Mouse (Mus musculus): ENCODE measurements at regions not wholly inside any gene's neighbourhood (a gene's known extent, or its start where the extent isn't known, plus 50 kb on each side); places are given as distances from the start of the nearest gene placed in this dataset.

GRCm38 (mm10) chr7:113113266-113113893, 93.9 kb upstream of the Arntl start:
- no peak for DNase-seq (ENCODE audit: low spot score in 2 of 2)

GRCm38 (mm10) chr7:113117599-113117998, 89.7 kb upstream of the Arntl start:
- no peak for DNase-seq (ENCODE audit: low spot score in 2 of 2)

GRCm38 (mm10) chr7:113121911-113122319, 85.3 kb upstream of the Arntl start:
- DNase-seq (ENCODE audit: low spot score in 2 of 2): no peak

- no peak for DNase-seq (ENCODE audit: low spot score in 2 of 2)
Measured at GRCm38 (mm10) chr7:113126010-113126409, 81.3 kb upstream of the Arntl start.

GRCm38 (mm10) chr7:113130552-113130951, 76.7 kb upstream of the Arntl start:
- DNase-seq (ENCODE audit: low spot score in 2 of 2): no peak

GRCm38 (mm10) chr7:113131945-113132538, 75.2 kb upstream of the Arntl start:
- DNase-seq (ENCODE audit: low spot score in 2 of 2): peak in 1 of 2 experiments; percentile 73

- no peak for DNase-seq (ENCODE audit: low spot score in 2 of 2)
Measured at GRCm38 (mm10) chr7:113133891-113134290, 73.4 kb upstream of the Arntl start.

- DNase-seq (ENCODE audit: low spot score in 2 of 2): peak in 1 of 2 experiments; percentile 31
Measured at GRCm38 (mm10) chr7:113140011-113140438, 67.2 kb upstream of the Arntl start.

GRCm38 (mm10) chr7:113141846-113142683, 65.2 kb upstream of the Arntl start:
- DNase-seq (ENCODE audit: low spot score in 2 of 2): no peak

GRCm38 (mm10) chr7:113143552-113143951, 63.7 kb upstream of the Arntl start:
- DNase-seq (ENCODE audit: low spot score in 2 of 2): peak; percentile 60 to 83

- no peak for DNase-seq (ENCODE audit: low spot score in 2 of 2)
Measured at GRCm38 (mm10) chr7:113145046-113145445, 62.2 kb upstream of the Arntl start.

GRCm38 (mm10) chr7:113146108-113146507, 61.2 kb upstream of the Arntl start:
- no peak for DNase-seq (ENCODE audit: low spot score in 2 of 2)

GRCm38 (mm10) chr7:113146526-113146925, 60.7 kb upstream of the Arntl start:
- no peak for DNase-seq (ENCODE audit: low spot score in 2 of 2)

- DNase-seq (ENCODE audit: low spot score in 2 of 2): peak; percentile 68 to 73
Measured at GRCm38 (mm10) chr7:113147391-113148332, 59.6 kb upstream of the Arntl start.

- DNase-seq (ENCODE audit: low spot score in 2 of 2): no peak
Measured at GRCm38 (mm10) chr7:113148700-113149099, 58.6 kb upstream of the Arntl start.

GRCm38 (mm10) chr7:113149966-113150470, 57.2 kb upstream of the Arntl start:
- no peak for DNase-seq (ENCODE audit: low spot score in 2 of 2)

GRCm38 (mm10) chr7:113150789-113151188, 56.5 kb upstream of the Arntl start:
- peak; percentile 44 to 51 for DNase-seq (ENCODE audit: low spot score in 2 of 2)

- DNase-seq (ENCODE audit: low spot score in 2 of 2): peak; percentile 52 to 54
Measured at GRCm38 (mm10) chr7:113151499-113151898, 55.8 kb upstream of the Arntl start.

- no peak for DNase-seq (ENCODE audit: low spot score in 2 of 2)
Measured at GRCm38 (mm10) chr7:113153386-113153785, 53.9 kb upstream of the Arntl start.

GRCm38 (mm10) chr7:113154066-113154465, 53.2 kb upstream of the Arntl start:
- DNase-seq (ENCODE audit: low spot score in 2 of 2): no peak

GRCm38 (mm10) chr7:113156366-113156765, 50.9 kb upstream of the Arntl start:
- DNase-seq (ENCODE audit: low spot score in 2 of 2): no peak

All from heart, adult 9 months (tissue).